Mouse (Mus musculus) midbrain, embryonic 12.5 days (tissue): ENCODE results near the gene Nek8. TPM values are rescaled to one million over a fixed set of nuclear protein-coding genes. Genes with fewer than 3 reads are reported as not detected.

Experiments used
- ATAC-seq: fragments of 200-750 bp; cut with Nextera tagmentation; 2 replicates; pipeline ENCODE4 v1.8.0; 2017; ENCODE audit warnings: low read depth, moderate TSS enrichment, moderate library complexity; ENCODE audit not compliant: low FRiP score
- H3K27ac ChIP-seq: fragments of 300-500 bp; sonication (generic); replicated peaks from 2 replicates; pipeline ENCODE4 v1.5.1; 2016; ENCODE audit warnings: mild to moderate bottlenecking
- H3K27me3 ChIP-seq: fragments of 300-500 bp; sonication (generic); 2 replicates; pipeline ENCODE4 v1.6.1; 2016; ENCODE audit warnings: mild to moderate bottlenecking
- H3K36me3 ChIP-seq: fragments of 300-500 bp; sonication (generic); 2 replicates; pipeline ENCODE4 v1.6.1; 2016
- H3K4me1 ChIP-seq: fragments of 300-500 bp; sonication (generic); 2 replicates; pipeline ENCODE4 v1.6.1; 2016
- H3K4me2 ChIP-seq: fragments of 300-500 bp; sonication (generic); replicated peaks from 2 replicates; pipeline ENCODE4 v1.6.1; 2016; ENCODE audit warnings: mild to moderate bottlenecking, moderate library complexity
- H3K4me3 ChIP-seq: fragments of 300-500 bp; sonication (generic); 2 replicates; pipeline ENCODE4 v1.5.1; 2016; ENCODE audit warnings: mild to moderate bottlenecking
- H3K9ac ChIP-seq: fragments of 300-500 bp; sonication (generic); replicated peaks from 2 replicates; pipeline ENCODE4 v1.6.1; 2016; ENCODE audit warnings: mild to moderate bottlenecking, moderate library complexity
- H3K9me3 ChIP-seq: fragments of 300-500 bp; sonication (generic); 2 replicates; pipeline ENCODE4 v1.6.1; 2016; ENCODE audit warnings: mild to moderate bottlenecking
- WGBS: fragments of 180-500 bp; shearing (Covaris S2); methylation state at CpG from one replicate; pipeline ENCODE4 v1.1.7; 2016; 5-methylcytosine and 5-hydroxymethylcytosine counted together
- polyA plus RNA-seq: library from polyadenylated mRNA; unstranded; fragments of >200 nt; fragmentation: Nextera tagmentation; extraction: Ambion mirVana; gene quantifications from 2 replicates; pipeline ENCODE4 v1.2.1, GENCODE M21; 2016

The Nek8 gene
- polyA plus RNA-seq, 1 experiment from 2014 or later = 8.2 TPM

DNA sequence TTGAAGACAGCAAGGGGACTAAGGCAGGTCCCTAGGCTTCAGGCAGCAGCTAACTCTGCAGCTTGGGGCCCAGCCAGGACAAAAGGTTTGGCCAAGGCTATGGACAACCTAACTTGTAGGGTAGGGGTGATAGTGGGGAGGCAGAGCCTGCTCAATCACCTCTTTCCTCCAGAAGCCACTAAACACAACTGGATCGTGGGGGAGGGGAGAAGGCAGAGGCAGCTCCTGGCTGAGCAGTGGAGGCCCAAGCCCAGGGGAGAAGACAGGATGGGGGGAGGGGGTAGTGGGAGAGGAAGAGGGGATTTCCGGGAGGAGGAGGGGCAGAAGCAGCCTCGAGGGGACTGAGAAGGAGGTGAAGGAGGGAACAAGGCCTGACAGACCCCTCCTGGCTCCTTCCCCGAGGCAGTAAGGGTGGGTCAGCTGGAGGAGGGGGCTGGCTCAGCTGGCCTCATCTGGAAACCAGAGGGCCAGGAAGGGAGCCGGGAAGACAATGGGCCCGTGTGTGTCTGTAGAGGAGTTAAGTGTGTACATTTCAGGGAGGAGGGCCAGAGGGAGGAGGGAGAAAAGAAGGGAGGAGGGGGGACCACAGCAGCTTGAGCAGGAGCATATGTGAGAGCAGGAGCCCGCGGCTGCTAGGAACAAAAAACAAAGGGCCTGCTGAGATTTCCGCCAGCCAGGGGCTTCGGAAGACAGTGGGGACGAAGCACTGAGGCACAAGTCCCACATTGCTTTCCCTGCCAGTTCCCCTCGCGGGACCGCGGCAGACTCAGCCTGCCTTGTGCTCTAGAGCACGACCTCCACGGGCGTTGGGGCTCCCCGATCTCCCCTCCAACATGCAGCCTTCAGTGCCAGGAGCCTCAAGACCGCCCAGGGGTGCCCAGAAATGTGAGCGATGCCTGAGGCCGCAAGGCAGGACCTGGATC lies 12.5 kb downstream of the Nek8 start:
- under 1% methylated on average over 22 of the region's 22 CpGs for WGBS
- Histone ChIP-seq H3K27me3 (peaks cover 17% of the 10 kb centered on the region), H3K9ac (peak overlapping the region; percentile 99), H3K9me3 (no peaks in the 10 kb centered on the region), H3K4me1 (peaks cover 34% of the 10 kb centered on the region), H3K4me2 (peak overlapping the region; percentile 75), H3K4me3 (peak overlapping the region; percentile 100), H3K36me3 (peaks cover 37% of the 10 kb centered on the region), H3K27ac (peak overlapping the region; percentile 99)
- peak; percentile 70 for ATAC-seq

DNA sequence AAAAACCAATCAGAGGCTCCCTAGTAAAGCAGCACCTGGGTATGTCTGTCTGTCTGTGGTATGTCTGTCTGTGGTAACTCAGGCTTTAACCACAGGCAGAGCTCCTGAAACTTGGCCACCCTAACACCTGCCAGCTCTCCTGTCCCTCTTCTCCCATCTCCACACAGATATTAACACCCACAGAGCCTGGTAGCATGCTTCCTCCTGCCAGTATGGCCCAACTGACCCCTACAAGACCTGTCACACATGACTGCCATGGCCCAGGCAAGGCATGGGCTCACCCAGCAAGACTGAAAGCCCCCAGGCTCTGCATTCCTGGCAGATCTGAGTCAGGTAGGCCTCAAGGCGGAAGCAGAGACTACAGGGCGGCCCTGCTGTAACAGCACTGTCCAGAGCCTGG lies 13.4 kb downstream of the Nek8 start:
- peaks cover 46% of the 10 kb centered on the region for H3K36me3 ChIP-seq
- H3K4me1 ChIP-seq = peaks cover 34% of the 10 kb centered on the region

DNA sequence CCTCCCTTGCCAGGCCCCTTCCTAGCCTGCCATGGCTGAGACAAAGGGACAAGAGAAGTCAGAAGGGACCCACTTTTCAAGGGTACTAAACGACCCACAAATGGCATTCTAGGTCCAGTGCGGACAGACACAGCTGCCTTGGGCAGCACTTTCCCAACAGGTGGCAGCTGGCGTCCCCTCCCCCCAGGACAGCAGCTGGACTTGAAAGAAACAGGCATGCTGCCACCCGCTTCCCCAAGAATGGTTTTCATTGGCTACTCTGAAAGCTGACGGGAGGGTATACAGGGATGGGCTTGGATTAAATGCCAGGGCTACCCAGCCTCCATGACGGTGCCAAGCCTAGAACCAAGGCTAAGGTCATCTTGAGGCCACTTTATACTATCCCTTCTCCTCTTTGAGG lies 14.0 kb downstream of the Nek8 start:
- H3K4me1 ChIP-seq = peaks cover 34% of the 10 kb centered on the region
- peak overlapping the region; percentile 99; the same call in 1 of the 2 replicates for H3K9ac ChIP-seq
- H3K9me3 ChIP-seq = no peaks in the 10 kb centered on the region
- peaks cover 11% of the 10 kb centered on the region for H3K27me3 ChIP-seq
- peak overlapping the region; percentile 99 for H3K27ac ChIP-seq
- peak overlapping the region; percentile 75 for H3K4me2 ChIP-seq
- H3K4me3 ChIP-seq = peak overlapping the region; percentile 100
- WGBS = 59% methylated on average over 6 of the region's 6 CpGs
- H3K36me3 ChIP-seq = peaks cover 51% of the 10 kb centered on the region
- ATAC-seq = no peak

More for the DNA sequence above, 13.4 kb downstream of the Nek8 start:
- Histone ChIP-seq H3K4me2 (peak overlapping the region; percentile 75), H3K9me3 (no peaks in the 10 kb centered on the region), H3K27me3 (peaks cover 16% of the 10 kb centered on the region), H3K9ac (peak overlapping the region; percentile 99), H3K27ac (peak overlapping the region; percentile 99), H3K4me3 (peak overlapping the region; percentile 100)
- WGBS = 72% methylated on average over 2 of the region's 2 CpGs
- ATAC-seq = 0 out of 2 replicates have a peak, but pooled peaks have one; percentile 3

DNA sequence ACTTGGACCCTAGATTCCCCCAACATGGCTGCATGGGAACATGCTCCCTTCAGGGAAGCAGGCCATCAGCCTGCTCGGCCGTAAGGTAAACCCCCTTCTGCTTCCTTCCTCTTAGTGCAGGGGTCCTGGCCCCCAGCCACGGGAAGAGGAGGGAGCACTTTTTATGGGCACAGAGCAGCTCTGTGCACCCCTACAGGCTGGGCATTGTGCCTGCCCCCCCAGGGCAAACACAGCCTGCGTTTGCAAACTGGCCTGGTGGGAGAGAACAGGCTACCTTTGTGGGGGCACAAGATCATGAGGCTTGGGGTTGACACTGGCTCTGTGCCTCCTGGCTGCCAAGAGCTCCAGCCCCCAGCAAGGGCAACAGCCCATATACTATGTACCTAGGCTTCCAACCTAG lies 14.5 kb downstream of the Nek8 start:
- ATAC-seq = no peak
- Histone ChIP-seq H3K27me3 (peaks cover 6% of the 10 kb centered on the region), H3K4me3 (0 out of 2 replicates have a peak overlapping the region, but pooled peaks have one; percentile 100), H3K9me3 (no peaks in the 10 kb centered on the region), H3K36me3 (peaks cover 54% of the 10 kb centered on the region), H3K27ac (peak overlapping the region; percentile 99), H3K9ac (no peak overlapping the region), H3K4me1 (peaks cover 34% of the 10 kb centered on the region), H3K4me2 (no peak overlapping the region)
- 76% methylated on average over 4 of the region's 4 CpGs for WGBS

DNA sequence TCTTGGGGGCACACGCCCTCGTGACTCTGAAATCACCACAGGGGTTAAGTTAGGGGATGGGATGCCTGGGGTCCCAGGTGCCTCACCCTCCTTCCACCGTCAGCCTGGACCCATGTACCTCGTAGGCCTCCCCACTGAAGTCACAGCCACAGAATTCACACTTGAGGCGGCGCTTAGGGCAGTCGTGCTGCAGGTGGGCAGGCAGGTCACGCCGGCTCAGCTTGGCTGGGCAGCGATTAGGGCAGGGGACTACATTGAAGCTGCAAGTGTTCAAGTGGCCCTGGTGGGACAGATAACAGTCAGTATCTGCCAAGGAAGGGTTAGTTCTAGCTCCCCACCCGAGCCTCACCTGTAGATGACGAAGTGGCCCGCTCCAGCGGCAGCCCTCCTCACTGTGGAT lies 15.3 kb downstream of the Nek8 start:
- no peaks in the 10 kb centered on the region for H3K27me3 ChIP-seq
- H3K27ac ChIP-seq = no peak overlapping the region
- peaks cover 34% of the 10 kb centered on the region for H3K4me1 ChIP-seq
- 95% methylated on average over 14 of the region's 14 CpGs for WGBS
- no peak overlapping the region for H3K4me3 ChIP-seq
- ATAC-seq = no peak
- H3K9ac ChIP-seq = no peak overlapping the region
- no peaks in the 10 kb centered on the region for H3K9me3 ChIP-seq
- no peak overlapping the region for H3K4me2 ChIP-seq
- H3K36me3 ChIP-seq = peaks cover 58% of the 10 kb centered on the region

DNA sequence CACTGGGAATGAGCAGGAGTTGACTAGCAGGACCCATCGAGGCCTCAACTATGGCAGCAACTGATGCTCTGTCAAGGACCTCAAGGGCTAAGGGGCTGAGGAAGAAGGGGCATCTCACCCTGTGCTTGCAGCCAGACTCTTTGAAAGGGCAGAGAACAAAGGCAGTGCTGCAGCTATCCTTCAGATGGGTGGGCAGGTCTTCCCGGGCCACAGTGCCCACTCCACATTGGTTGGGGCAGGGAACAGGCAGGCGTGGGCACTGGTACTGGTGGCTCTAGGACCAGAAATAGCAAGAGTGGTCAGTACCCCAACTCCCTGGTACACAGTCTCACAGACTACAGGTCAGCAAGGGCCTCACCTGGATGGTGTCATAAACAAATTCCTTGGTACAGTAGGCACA lies 15.8 kb downstream of the Nek8 start:
- no peaks in the 10 kb centered on the region for H3K27me3 ChIP-seq
- H3K9me3 ChIP-seq = no peaks in the 10 kb centered on the region
- no peak for ATAC-seq
- H3K4me3 ChIP-seq = no peak overlapping the region
- WGBS = 85% methylated on average over 3 of the region's 3 CpGs
- no peak overlapping the region for H3K4me2 ChIP-seq
- no peak overlapping the region for H3K27ac ChIP-seq
- H3K9ac ChIP-seq = no peak overlapping the region
- H3K4me1 ChIP-seq = peaks cover 29% of the 10 kb centered on the region
- H3K36me3 ChIP-seq = peaks cover 63% of the 10 kb centered on the region

DNA sequence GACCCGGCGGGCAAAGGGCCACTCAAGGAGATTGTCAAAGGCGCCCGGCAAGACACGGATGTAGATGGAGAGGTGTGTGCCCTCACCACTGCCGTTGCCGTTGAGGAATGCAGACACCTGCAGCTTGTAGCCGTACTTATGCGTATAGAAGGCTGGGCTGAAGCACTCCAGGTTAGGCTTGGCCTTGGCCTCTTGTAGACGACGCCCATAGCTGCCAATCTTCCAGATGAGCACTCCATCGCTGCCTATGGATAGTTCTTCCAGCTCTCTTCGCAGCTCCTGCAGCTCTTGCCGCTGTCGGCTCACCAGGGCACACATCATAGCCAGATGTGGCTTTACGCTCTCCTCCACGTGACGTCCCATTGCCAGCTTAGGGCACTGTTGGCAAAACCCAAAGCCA lies 16.3 kb downstream of the Nek8 start:
- WGBS = 91% methylated on average over 18 of the region's 18 CpGs
- Histone ChIP-seq H3K4me1 (peaks cover 27% of the 10 kb centered on the region), H3K27ac (no peak overlapping the region), H3K9ac (no peak overlapping the region), H3K9me3 (no peaks in the 10 kb centered on the region), H3K27me3 (no peaks in the 10 kb centered on the region), H3K4me2 (no peak overlapping the region), H3K4me3 (no peak overlapping the region), H3K36me3 (peaks cover 67% of the 10 kb centered on the region)
- no peak for ATAC-seq

DNA sequence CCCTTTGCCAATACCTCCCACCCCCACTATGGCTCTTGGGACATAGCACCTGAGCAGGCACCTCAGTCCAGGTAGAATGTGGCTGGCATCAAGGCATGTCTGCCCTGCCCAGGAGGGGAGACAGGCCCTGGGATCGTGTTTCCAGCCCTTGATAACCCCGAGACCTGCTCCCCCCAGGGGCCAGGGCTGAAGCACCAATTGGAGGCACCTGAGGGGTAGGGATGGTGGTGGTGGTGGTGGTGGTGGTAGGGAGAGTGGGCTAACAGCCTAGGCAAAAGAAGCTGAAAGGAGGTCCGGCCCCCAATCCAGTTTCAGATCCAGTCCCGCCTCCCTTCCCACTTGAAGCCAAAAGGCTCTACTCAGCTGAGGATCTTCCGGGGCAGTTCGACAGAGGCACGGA lies 16.9 kb downstream of the Nek8 start:
- no peak for ATAC-seq
- Histone ChIP-seq H3K36me3 (peaks cover 72% of the 10 kb centered on the region), H3K4me3 (no peak overlapping the region), H3K4me1 (peaks cover 27% of the 10 kb centered on the region), H3K9me3 (no peaks in the 10 kb centered on the region), H3K9ac (no peak overlapping the region), H3K27me3 (no peaks in the 10 kb centered on the region), H3K27ac (no peak overlapping the region), H3K4me2 (no peak overlapping the region)
- WGBS = 78% methylated on average over 7 of the region's 7 CpGs

DNA sequence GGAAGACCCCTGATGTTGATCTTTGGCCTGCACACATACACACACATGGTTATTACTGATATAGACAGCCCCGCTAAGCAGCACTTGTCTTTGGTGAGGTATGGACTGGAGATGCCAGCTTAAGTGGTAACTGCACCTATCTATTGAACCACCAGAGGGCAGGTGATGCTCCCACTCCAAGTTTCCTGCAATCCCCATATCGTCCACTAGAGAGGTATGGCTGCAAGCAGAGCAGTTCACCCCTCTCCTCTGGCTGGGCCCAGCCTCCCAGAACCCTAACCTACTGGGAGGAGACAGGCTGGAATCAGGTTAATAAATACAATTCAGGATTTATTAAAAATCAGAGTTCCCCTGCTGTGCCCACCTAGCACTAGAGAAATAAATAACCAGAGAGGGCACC lies 17.4 kb downstream of the Nek8 start:
- H3K27ac ChIP-seq = no peak overlapping the region
- peaks cover 77% of the 10 kb centered on the region for H3K36me3 ChIP-seq
- peak; percentile 11; the same call in 1 of the 2 replicates for ATAC-seq
- no peaks in the 10 kb centered on the region for H3K9me3 ChIP-seq
- H3K4me2 ChIP-seq = no peak overlapping the region
- H3K9ac ChIP-seq = no peak overlapping the region
- peaks cover 30% of the 10 kb centered on the region for H3K4me1 ChIP-seq
- H3K4me3 ChIP-seq = no peak overlapping the region
- WGBS = 35% methylated on average over 2 of the region's 2 CpGs
- H3K27me3 ChIP-seq = no peaks in the 10 kb centered on the region

DNA sequence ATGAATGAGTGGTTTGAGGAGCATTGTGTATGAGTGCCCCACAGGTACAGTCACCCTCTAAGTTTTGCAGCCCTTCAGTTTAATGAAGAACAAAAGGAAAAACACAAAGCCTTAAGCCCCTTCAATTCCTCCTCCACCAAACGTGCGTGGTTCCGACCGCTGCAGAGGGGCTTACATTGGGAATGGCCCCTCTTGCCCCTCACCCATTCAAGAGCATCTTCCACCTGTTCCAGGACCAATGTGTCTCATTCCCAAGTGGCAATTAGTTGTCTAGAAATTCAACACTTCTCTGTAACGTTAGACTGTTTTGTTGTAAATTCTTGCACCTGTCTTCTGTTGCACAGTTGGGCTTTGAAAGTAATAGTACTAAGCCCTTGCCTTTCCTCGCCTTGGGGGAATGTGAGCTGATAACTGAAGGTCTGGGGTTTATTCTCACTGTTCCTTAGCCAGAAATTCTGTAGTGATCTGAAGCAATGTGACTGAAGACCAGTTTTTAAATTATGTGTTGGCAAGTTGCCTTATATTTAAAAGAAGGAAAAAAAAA lies 20.2 kb downstream of the Nek8 start:
- no peaks in the 10 kb centered on the region for H3K9me3 ChIP-seq
- no peak overlapping the region for H3K4me3 ChIP-seq
- no peaks in the 10 kb centered on the region for H3K27me3 ChIP-seq
- H3K9ac ChIP-seq = no peak overlapping the region
- no peak overlapping the region for H3K4me2 ChIP-seq
- ATAC-seq = no peak
- 64% methylated on average over 6 of the region's 6 CpGs for WGBS
- H3K36me3 ChIP-seq = peaks cover 71% of the 10 kb centered on the region
- H3K27ac ChIP-seq = no peak overlapping the region
- H3K4me1 ChIP-seq = peaks cover 20% of the 10 kb centered on the region; the same call in 1 of the 2 replicates

DNA sequence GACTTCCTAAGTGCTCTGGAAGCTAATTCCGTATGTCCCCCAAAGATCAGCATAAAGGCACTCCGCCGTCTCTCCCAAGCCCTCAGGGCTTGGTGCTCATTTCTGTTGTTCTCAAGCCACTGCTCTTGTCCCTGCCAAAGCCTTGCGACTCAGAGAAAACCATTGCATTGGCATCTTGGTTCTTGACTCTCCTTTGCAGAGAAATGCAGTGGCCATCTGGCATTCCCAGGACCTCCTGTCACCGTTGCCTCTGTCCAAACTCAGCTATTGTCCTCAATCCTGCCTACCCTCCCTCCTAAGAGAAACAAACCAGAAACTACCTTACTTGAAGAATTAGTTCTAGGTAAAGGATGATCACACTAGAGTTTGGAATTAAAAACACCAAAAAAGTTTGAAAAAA lies 20.8 kb downstream of the Nek8 start:
- WGBS = 87% methylated on average over 5 of the region's 5 CpGs
- Histone ChIP-seq H3K4me1 (peaks cover 20% of the 10 kb centered on the region; the same call in 1 of the 2 replicates), H3K9ac (no peak overlapping the region), H3K27ac (no peak overlapping the region), H3K36me3 (peaks cover 71% of the 10 kb centered on the region), H3K4me2 (no peak overlapping the region), H3K4me3 (no peak overlapping the region), H3K27me3 (no peaks in the 10 kb centered on the region), H3K9me3 (no peaks in the 10 kb centered on the region)
- ATAC-seq = no peak

DNA sequence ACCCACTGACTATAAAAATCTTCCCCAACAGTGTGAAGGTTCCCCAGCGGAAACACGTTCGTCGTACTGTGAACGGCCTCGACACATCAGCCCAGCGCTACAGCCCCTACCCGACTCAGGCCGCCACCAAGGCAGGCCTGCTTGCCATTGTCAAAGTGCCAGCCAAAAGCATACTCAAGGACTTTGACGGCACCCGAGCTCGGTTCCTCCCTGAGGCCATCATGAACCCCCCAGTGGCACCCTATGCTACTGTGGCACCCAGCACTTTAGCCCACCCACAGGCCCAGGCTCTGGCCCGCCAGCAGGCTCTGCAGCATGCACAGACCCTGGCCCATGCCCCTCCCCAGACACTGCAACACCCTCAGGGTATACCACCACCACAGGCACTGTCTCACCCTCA lies 22.7 kb downstream of the Nek8 start:
- Histone ChIP-seq H3K27ac (no peak overlapping the region), H3K4me1 (0 out of 2 replicates have a peak, but pooled peaks cover 13% of the 10 kb centered on the region), H3K4me3 (no peak overlapping the region), H3K36me3 (peaks cover 68% of the 10 kb centered on the region), H3K4me2 (no peak overlapping the region), H3K9ac (no peak overlapping the region), H3K27me3 (no peaks in the 10 kb centered on the region), H3K9me3 (no peaks in the 10 kb centered on the region)
- no peak for ATAC-seq
- WGBS = 90% methylated on average over 13 of the region's 13 CpGs
